Mouse (Mus musculus) stomach, postnatal 0 days (tissue): ENCODE data around the gene Lrrc57.

Experiments used
- CTCF ChIP-seq: IDR thresholded peaks from 2 replicates; pipeline ENCODE4 v1.5.1; 2016; ENCODE audit warnings: antibody characterized with exemption, low read depth, mild to moderate bottlenecking, moderate library complexity
- EP300 ChIP-seq: optimal IDR thresholded peaks from 2 replicates; pipeline ENCODE3; 2016; ENCODE audit warnings: antibody characterized with exemption

GRCm38 (mm10) chr2:120562859-120563234 is 46.5 kb downstream of the Lrrc57 start:
- TF ChIP-seq CTCF (no peak), EP300 (no peak)
